Mouse (Mus musculus): Measurements from ENCODE around the gene Tmem206. TPM values are rescaled to one million over a fixed set of nuclear protein-coding genes. Genes with fewer than 3 reads are reported as not detected.

Tmem206 gene
- total and polyA plus RNA-seq, 3 experiments: 3.7 to 22.6 (median 9.2) TPM

GRCm38 (mm10) chr1:191295784-191296183 lies 29.9 kb upstream of the Tmem206 start:
- Histone ChIP-seq H3K4me1 (ENCODE audit: insufficient read depth, low read depth, low read length) (peaks cover 2% of the 10 kb centered on the region; the same call in 1 of the 2 replicates), H3K9me3 (replicated peaks) (no peaks in the 10 kb centered on the region), H3K4me3 (ENCODE audit: low read depth, low read length) (no peak overlapping the region), H3K27me3 (ENCODE audit: insufficient read depth, low read length) (peaks cover 69% of the 10 kb centered on the region), H3K36me3 (replicated peaks) (no peaks in the 10 kb centered on the region)
- TF ChIP-seq TAL1 (conservative IDR thresholded peaks at IDR 0.05; ENCODE audit: low read depth, low read length): no peak
- no peak for TF ChIP-seq CTCF (IDR thresholded peaks at IDR 0.05; ENCODE audit: low read depth, low read length)
- no peak for TF ChIP-seq GATA1 (IDR thresholded peaks at IDR 0.05; ENCODE audit: borderline replicate concordance, low read length)
- ATAC-seq (ENCODE audit: extremely low read depth, insufficient number of reproducible peaks, low FRiP score, poor library complexity, severe bottlenecking): no peak
- no peak for DNase-seq (ENCODE audit: low spot score)

GRCm38 (mm10) chr1:191296445-191296844 lies 29.3 kb upstream of the Tmem206 start:
- no peak for ATAC-seq (ENCODE audit: extremely low read depth, insufficient number of reproducible peaks, low FRiP score, poor library complexity, severe bottlenecking)
- peaks cover 66% of the 10 kb centered on the region for H3K27me3 ChIP-seq (ENCODE audit: insufficient read depth, low read length)
- H3K4me1 ChIP-seq (ENCODE audit: insufficient read depth, low read depth, low read length): peaks cover 2% of the 10 kb centered on the region; the same call in 1 of the 2 replicates
- H3K4me3 ChIP-seq (ENCODE audit: low read depth, low read length): no peak overlapping the region
- H3K36me3 ChIP-seq (replicated peaks): no peaks in the 10 kb centered on the region
- DNase-seq (ENCODE audit: low spot score): no peak
- TF ChIP-seq POLR2AphosphoS5 (IDR thresholded peaks at IDR 0.05; ENCODE audit: insufficient replicate concordance, low read depth, low read length): no peak
- TF ChIP-seq CTCF (IDR thresholded peaks at IDR 0.05; ENCODE audit: low read depth, low read length): no peak
- no peak for TF ChIP-seq GATA2 (IDR thresholded peaks at IDR 0.05; ENCODE audit: borderline replicate concordance, low read depth, low read length)
- TF ChIP-seq TAL1 (conservative IDR thresholded peaks at IDR 0.05; ENCODE audit: low read depth, low read length): no peak
- TF ChIP-seq GATA1 (IDR thresholded peaks at IDR 0.05; ENCODE audit: borderline replicate concordance, low read length): no peak
- H3K9me3 ChIP-seq (replicated peaks): no peaks in the 10 kb centered on the region

GRCm38 (mm10) chr1:191298304-191298703 lies 27.4 kb upstream of the Tmem206 start:
- no peaks in the 10 kb centered on the region for H3K9me3 ChIP-seq (replicated peaks)
- H3K36me3 ChIP-seq (replicated peaks): no peaks in the 10 kb centered on the region
- peaks cover 2% of the 10 kb centered on the region; the same call in 1 of the 2 replicates for H3K4me1 ChIP-seq (ENCODE audit: insufficient read depth, low read depth, low read length)
- H3K4me3 ChIP-seq (ENCODE audit: low read depth, low read length): no peak overlapping the region
- peaks cover 61% of the 10 kb centered on the region for H3K27me3 ChIP-seq (ENCODE audit: insufficient read depth, low read length)
- DNase-seq (ENCODE audit: low spot score): no peak
- no peak for TF ChIP-seq POLR2AphosphoS5 (IDR thresholded peaks at IDR 0.05; ENCODE audit: insufficient replicate concordance, low read depth, low read length)
- no peak for TF ChIP-seq GATA1 (IDR thresholded peaks at IDR 0.05; ENCODE audit: borderline replicate concordance, low read length)
- no peak for TF ChIP-seq TAL1 (conservative IDR thresholded peaks at IDR 0.05; ENCODE audit: low read depth, low read length)
- no peak for TF ChIP-seq GATA2 (IDR thresholded peaks at IDR 0.05; ENCODE audit: borderline replicate concordance, low read depth, low read length)
- TF ChIP-seq CTCF (IDR thresholded peaks at IDR 0.05; ENCODE audit: low read depth, low read length): no peak
- no peak for ATAC-seq (ENCODE audit: extremely low read depth, insufficient number of reproducible peaks, low FRiP score, poor library complexity, severe bottlenecking)

DNA sequence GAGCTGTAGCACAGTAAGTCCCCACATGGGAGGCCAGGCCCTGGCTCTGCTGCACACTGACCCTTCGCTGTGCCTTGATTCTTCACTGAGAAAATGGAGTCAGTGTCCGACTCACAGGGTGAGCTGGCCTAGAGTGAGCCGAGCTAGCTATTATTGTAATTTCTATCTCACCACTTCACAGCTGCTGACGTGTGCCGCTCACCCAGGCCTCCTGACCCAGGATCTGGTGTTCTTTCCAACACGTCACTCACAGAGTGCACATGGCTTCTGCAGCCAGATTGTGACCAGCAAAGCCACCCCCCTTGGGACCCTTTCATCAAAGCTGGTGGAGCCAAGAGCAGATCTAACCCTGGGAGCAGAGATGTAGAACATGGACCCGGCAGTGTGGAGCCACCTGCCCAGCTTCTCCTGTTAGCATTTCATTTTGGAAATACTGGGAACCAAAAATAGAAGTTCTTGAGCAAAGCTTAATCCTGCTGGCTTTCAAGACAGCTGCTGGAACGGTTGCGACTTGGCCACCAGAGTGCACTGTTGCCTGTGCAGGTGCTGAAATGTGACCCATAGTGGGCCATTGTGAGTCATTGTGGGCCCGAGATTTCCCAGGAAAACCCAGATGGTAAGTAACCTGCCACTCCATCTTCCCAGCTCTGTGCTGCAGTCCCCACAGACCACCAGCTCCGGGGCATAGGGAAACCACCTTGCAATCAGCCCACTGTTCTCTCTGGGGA lies 26.3 kb upstream of the Tmem206 start:
- Histone ChIP-seq H3K4me3 (ENCODE audit: low read depth, low read length) (no peak overlapping the region), H3K4me1 (ENCODE audit: insufficient read depth, low read depth, low read length) (peaks cover under 1% of the 10 kb centered on the region; the same call in 1 of the 2 replicates), H3K9me3 (replicated peaks) (no peaks in the 10 kb centered on the region), H3K36me3 (replicated peaks) (no peaks in the 10 kb centered on the region), H3K27me3 (ENCODE audit: insufficient read depth, low read length) (peaks cover 52% of the 10 kb centered on the region)
- DNase-seq (ENCODE audit: low spot score) (no peak), ATAC-seq (ENCODE audit: extremely low read depth, insufficient number of reproducible peaks, low FRiP score, poor library complexity, severe bottlenecking) (no peak)
- no peak for TF ChIP-seq CTCF (IDR thresholded peaks at IDR 0.05; ENCODE audit: low read depth, low read length)
- TF ChIP-seq POLR2AphosphoS5 (IDR thresholded peaks at IDR 0.05; ENCODE audit: insufficient replicate concordance, low read depth, low read length): no peak
- no peak for TF ChIP-seq GATA1 (IDR thresholded peaks at IDR 0.05; ENCODE audit: borderline replicate concordance, low read length)
- no peak for TF ChIP-seq GATA2 (IDR thresholded peaks at IDR 0.05; ENCODE audit: borderline replicate concordance, low read depth, low read length)
- no peak for TF ChIP-seq TAL1 (conservative IDR thresholded peaks at IDR 0.05; ENCODE audit: low read depth, low read length)

GRCm38 (mm10) chr1:191301903-191302302 lies 23.8 kb upstream of the Tmem206 start:
- TF ChIP-seq GATA1 (IDR thresholded peaks at IDR 0.05; ENCODE audit: borderline replicate concordance, low read length): no peak
- TF ChIP-seq TAL1 (conservative IDR thresholded peaks at IDR 0.05; ENCODE audit: low read depth, low read length): no peak
- no peak for TF ChIP-seq POLR2AphosphoS5 (IDR thresholded peaks at IDR 0.05; ENCODE audit: insufficient replicate concordance, low read depth, low read length)
- TF ChIP-seq CTCF (IDR thresholded peaks at IDR 0.05; ENCODE audit: low read depth, low read length): no peak
- H3K4me1 ChIP-seq (ENCODE audit: insufficient read depth, low read depth, low read length): 0 out of 2 replicates have a peak, but pooled peaks cover 2% of the 10 kb centered on the region

GRCm38 (mm10) chr1:191303736-191304135 lies 22.0 kb upstream of the Tmem206 start:
- ATAC-seq (ENCODE audit: extremely low read depth, insufficient number of reproducible peaks, low FRiP score, poor library complexity, severe bottlenecking) (no peak), DNase-seq (ENCODE audit: low spot score) (no peak)
- no peaks in the 10 kb centered on the region for H3K9me3 ChIP-seq (replicated peaks)
- 0 out of 2 replicates have a peak, but pooled peaks cover 2% of the 10 kb centered on the region for H3K4me1 ChIP-seq (ENCODE audit: insufficient read depth, low read depth, low read length)
- TF ChIP-seq CTCF (IDR thresholded peaks at IDR 0.05; ENCODE audit: low read depth, low read length) (no peak), POLR2AphosphoS5 (IDR thresholded peaks at IDR 0.05; ENCODE audit: insufficient replicate concordance, low read depth, low read length) (no peak), TAL1 (conservative IDR thresholded peaks at IDR 0.05; ENCODE audit: low read depth, low read length) (no peak), GATA1 (IDR thresholded peaks at IDR 0.05; ENCODE audit: borderline replicate concordance, low read length) (no peak)
- no peak overlapping the region for H3K4me3 ChIP-seq (ENCODE audit: low read depth, low read length)
- peaks cover 18% of the 10 kb centered on the region for H3K36me3 ChIP-seq (replicated peaks)
- H3K27me3 ChIP-seq (ENCODE audit: insufficient read depth, low read length): peaks cover 20% of the 10 kb centered on the region

More at GRCm38 (mm10) chr1:191301903-191302302, 23.8 kb upstream of the Tmem206 start:
- no peak for ATAC-seq (ENCODE audit: extremely low read depth, insufficient number of reproducible peaks, low FRiP score, poor library complexity, severe bottlenecking)
- DNase-seq (ENCODE audit: low spot score): no peak
- no peaks in the 10 kb centered on the region for H3K9me3 ChIP-seq (replicated peaks)
- peaks cover 8% of the 10 kb centered on the region for H3K36me3 ChIP-seq (replicated peaks)
- H3K27me3 ChIP-seq (ENCODE audit: insufficient read depth, low read length): peaks cover 35% of the 10 kb centered on the region
- H3K4me3 ChIP-seq (ENCODE audit: low read depth, low read length): no peak overlapping the region
